Mouse (Mus musculus): ENCODE results near the gene Kntc1. TPM values are rescaled to one million over a fixed set of nuclear protein-coding genes. Genes with fewer than 3 reads are reported as not detected.
"Not testable (repeated sequence)": the region's sequence is repeated elsewhere in the genome, so short reads cannot be mapped to it uniquely, and the experiment has no call there.

The Kntc1 gene
- polyA plus RNA-seq, 1 experiment from 2014 or later, result 24.1 TPM

DNA sequence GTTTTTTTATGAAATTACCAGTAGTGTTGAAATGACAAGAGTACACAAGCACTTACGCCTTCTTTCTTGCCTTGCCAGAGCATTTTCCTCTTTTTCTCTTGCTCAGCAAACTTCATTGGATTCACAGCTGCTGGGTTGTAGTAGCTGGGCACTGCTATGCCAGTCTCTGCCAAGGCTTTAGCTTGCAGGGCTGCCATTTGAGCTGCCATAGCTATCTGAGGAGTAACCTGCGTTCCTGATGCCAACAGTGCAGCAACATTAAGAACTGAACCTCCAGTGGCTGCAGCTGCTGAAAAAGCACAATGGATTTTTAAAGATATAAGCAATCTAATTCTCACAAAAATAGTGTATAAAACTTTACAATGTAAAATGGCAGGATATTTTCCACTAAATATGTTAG is 18.5 kb upstream of the Kntc1 start:
- DNase-seq (ENCODE audit: low spot score), result no peak

DNA sequence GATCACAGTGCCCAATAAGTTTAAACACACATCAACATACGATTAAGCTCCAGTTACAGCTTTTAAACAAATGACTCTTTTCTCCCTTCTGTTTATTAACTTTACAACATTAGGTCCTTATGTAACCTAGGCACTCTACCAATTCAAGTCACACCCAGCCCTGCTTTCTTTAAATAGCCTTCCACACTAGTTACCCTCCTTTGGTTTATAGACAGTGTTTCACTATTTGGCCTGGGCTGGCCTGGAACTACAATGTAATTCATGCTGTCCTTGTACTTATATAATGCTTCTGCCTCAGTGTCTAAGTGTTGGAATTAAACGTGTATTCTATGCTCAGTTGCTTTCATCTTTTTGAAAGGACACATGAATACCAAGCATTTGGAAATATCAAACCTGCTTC is 5.2 kb upstream of the Kntc1 start:
- Histone ChIP-seq H3K9ac (ENCODE audit: low read depth, low read length) (no peak overlapping the region), H3K4me3 (ENCODE audit: low read depth, low read length) (no peak overlapping the region), H3K4me1 (ENCODE audit: control insufficient read depth, insufficient read depth, low read length) (peaks cover 16% of the 10 kb centered on the region), H3K27me3 (replicated peaks; ENCODE audit: control insufficient read depth, insufficient read depth, low read length) (no peaks in the 10 kb centered on the region), H3K9me3 (ENCODE audit: control insufficient read depth, low read length) (no peaks in the 10 kb centered on the region), H3K4me2 (ENCODE audit: low read depth, low read length) (no peak overlapping the region), H3K27ac (replicated peaks; ENCODE audit: low read depth, low read length) (no peak overlapping the region), H3K36me3 (ENCODE audit: control insufficient read depth, insufficient read depth, low read length) (peaks cover 59% of the 10 kb centered on the region)
- 84% methylated on average over 2 of the region's 2 CpGs for WGBS
- no peak for ATAC-seq (ENCODE audit: low read depth)
- DNase-seq (ENCODE audit: low spot score), result no peak

More for the DNA sequence above, 18.5 kb upstream of the Kntc1 start:
- H3K27me3 ChIP-seq (replicated peaks; ENCODE audit: control insufficient read depth, insufficient read depth, low read length), result no peaks in the 10 kb centered on the region
- H3K4me1 ChIP-seq (ENCODE audit: control insufficient read depth, insufficient read depth, low read length), result no peaks in the 10 kb centered on the region
- peaks cover 87% of the 10 kb centered on the region for H3K36me3 ChIP-seq (ENCODE audit: control insufficient read depth, insufficient read depth, low read length)
- H3K4me2 ChIP-seq (ENCODE audit: low read depth, low read length), result no peak overlapping the region
- ATAC-seq (ENCODE audit: low read depth), result no peak
- no peak overlapping the region for H3K4me3 ChIP-seq (ENCODE audit: low read depth, low read length)
- 92% methylated on average over 2 of the region's 2 CpGs for WGBS
- H3K9ac ChIP-seq (ENCODE audit: low read depth, low read length), result no peak overlapping the region
- no peak overlapping the region for H3K27ac ChIP-seq (replicated peaks; ENCODE audit: low read depth, low read length)
- H3K9me3 ChIP-seq (ENCODE audit: control insufficient read depth, low read length), result no peaks in the 10 kb centered on the region

DNA sequence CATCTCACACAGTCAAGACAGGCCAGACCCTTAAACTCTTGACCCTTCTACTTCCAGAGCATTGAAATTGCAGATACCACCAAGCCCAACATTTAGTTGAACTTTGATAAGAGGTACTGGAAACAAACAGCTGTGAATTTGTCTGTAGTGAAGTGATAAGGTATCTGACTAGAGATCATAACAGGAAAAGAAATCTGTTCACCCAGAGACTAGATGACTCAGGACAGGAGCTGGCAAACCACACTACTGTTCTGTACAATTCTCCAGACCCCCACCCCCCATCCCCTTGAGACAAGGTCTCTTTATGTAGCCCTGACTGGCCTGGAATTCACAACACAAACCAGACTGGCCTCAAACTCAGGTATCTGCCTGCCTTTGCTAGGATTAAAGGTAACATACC is 3.3 kb upstream of the Kntc1 start:
- DNase-seq (ENCODE audit: low spot score) (peak; percentile 9), ATAC-seq (ENCODE audit: low read depth) (no peak)
- Histone ChIP-seq H3K4me1 (ENCODE audit: control insufficient read depth, insufficient read depth, low read length) (peaks cover 16% of the 10 kb centered on the region), H3K9ac (ENCODE audit: low read depth, low read length) (peak overlapping the region; percentile 80; the same call in 1 of the 2 replicates), H3K27me3 (replicated peaks; ENCODE audit: control insufficient read depth, insufficient read depth, low read length) (no peaks in the 10 kb centered on the region), H3K36me3 (ENCODE audit: control insufficient read depth, insufficient read depth, low read length) (peaks cover 41% of the 10 kb centered on the region), H3K4me2 (ENCODE audit: low read depth, low read length) (peak overlapping the region; percentile 89), H3K4me3 (ENCODE audit: low read depth, low read length) (peak overlapping the region; percentile 73), H3K27ac (replicated peaks; ENCODE audit: low read depth, low read length) (no peak overlapping the region), H3K9me3 (ENCODE audit: control insufficient read depth, low read length) (no peaks in the 10 kb centered on the region)

DNA sequence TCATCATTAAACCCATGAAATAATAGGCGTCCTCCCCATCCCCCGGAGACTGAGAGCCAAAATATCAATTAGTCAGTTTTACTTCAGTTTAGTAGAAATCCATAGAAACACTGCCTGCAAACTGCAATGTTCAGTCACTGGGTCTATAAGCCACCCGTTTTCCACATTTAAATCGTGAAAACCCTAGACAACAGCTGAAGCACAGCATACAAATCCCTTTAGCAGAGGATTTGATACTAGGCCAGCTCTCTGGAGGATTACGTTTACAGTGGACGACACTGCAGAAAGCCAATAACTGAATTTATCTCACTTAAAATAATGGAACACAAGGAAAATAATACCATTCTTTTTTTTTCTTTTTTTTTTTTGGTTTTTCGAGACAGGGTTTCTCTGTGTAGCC is 1.9 kb upstream of the Kntc1 start:
- peak overlapping the region; percentile 89 for H3K4me2 ChIP-seq (ENCODE audit: low read depth, low read length)
- H3K4me1 ChIP-seq (ENCODE audit: control insufficient read depth, insufficient read depth, low read length), result peaks cover 16% of the 10 kb centered on the region
- DNase-seq (ENCODE audit: low spot score) (peak; percentile 66), ATAC-seq (ENCODE audit: low read depth) (no peak)
- peak overlapping the region; percentile 73 for H3K4me3 ChIP-seq (ENCODE audit: low read depth, low read length)
- no peak overlapping the region for H3K27ac ChIP-seq (replicated peaks; ENCODE audit: low read depth, low read length)
- peak overlapping the region; percentile 80 for H3K9ac ChIP-seq (ENCODE audit: low read depth, low read length)
- no peaks in the 10 kb centered on the region for H3K27me3 ChIP-seq (replicated peaks; ENCODE audit: control insufficient read depth, insufficient read depth, low read length)
- H3K9me3 ChIP-seq (ENCODE audit: control insufficient read depth, low read length), result no peaks in the 10 kb centered on the region
- 23% methylated on average over 7 of the region's 7 CpGs for WGBS
- H3K36me3 ChIP-seq (ENCODE audit: control insufficient read depth, insufficient read depth, low read length), result peaks cover 32% of the 10 kb centered on the region

DNA sequence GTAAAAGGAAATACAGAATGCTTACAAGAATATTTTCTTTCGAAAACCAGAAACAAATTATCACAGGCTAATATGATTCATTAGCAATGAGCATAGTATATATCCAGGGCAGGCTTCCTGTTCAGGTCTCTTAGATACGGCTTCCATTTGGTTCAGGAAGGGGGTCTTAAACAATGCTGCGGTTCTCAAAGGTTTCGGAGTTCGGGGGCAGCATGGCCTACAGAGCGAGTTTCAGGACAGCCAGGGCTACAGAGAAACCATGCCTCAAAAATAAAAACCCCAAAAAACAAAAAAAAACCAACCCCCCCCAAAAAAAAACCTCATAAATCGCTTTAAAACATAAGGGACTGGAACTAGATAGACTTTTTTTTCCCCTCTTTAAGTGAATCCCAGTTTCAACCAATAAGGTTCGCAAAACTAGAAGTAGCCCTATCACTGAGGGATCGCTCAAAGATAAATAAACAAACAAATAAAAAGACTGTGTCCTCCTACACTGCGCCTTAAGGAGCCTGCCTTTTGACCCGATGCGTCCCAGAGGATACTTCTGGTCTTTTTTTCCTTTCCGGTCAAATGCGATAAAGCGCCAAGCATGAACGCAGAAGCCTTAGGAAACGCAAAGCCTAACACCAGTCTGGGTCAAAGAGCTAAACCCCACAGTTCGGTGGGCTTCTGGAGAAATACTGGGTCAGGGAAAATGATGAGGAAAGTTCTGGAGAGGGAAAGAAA is 1.0 kb upstream of the Kntc1 start:
- under 1% methylated on average over 18 of the region's 18 CpGs for WGBS
- peak overlapping the region; percentile 73 for H3K4me3 ChIP-seq (ENCODE audit: low read depth, low read length)
- DNase-seq (ENCODE audit: low spot score), result peak; percentile 7
- H3K27ac ChIP-seq (replicated peaks; ENCODE audit: low read depth, low read length), result peak overlapping the region; percentile 98
- peak overlapping the region; percentile 89 for H3K4me2 ChIP-seq (ENCODE audit: low read depth, low read length)
- peaks cover 16% of the 10 kb centered on the region for H3K4me1 ChIP-seq (ENCODE audit: control insufficient read depth, insufficient read depth, low read length)
- peak overlapping the region; percentile 80 for H3K9ac ChIP-seq (ENCODE audit: low read depth, low read length)
- H3K36me3 ChIP-seq (ENCODE audit: control insufficient read depth, insufficient read depth, low read length), result peaks cover 24% of the 10 kb centered on the region
- H3K9me3 ChIP-seq (ENCODE audit: control insufficient read depth, low read length), result no peaks in the 10 kb centered on the region
- peak; percentile 3; the same call in 1 of the 2 replicates for ATAC-seq (ENCODE audit: low read depth)
- no peaks in the 10 kb centered on the region for H3K27me3 ChIP-seq (replicated peaks; ENCODE audit: control insufficient read depth, insufficient read depth, low read length)

DNA sequence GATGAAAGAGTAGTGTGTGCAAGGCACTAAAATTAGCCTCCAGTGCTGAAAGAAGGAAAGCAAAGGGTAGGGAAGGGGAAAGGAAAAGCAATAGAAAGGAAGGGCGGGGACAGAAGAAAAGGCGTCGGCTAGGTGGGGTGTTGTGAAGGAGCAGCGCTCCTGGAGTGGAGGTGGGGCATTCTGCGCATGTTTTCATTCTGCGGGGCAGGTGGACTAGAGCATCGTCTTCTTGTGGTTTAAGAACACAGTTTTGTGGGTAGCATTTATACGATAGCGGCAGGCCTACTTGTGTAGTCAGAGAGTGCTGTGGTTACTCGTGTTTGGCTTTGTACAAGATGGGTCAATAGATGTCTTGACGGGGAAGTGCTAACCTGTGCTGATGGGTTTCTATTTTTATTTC is 16.0 kb downstream of the Kntc1 start:
- H3K36me3 ChIP-seq (ENCODE audit: control insufficient read depth, insufficient read depth, low read length), result peaks cover 66% of the 10 kb centered on the region
- no peak overlapping the region for H3K4me2 ChIP-seq (ENCODE audit: low read depth, low read length)
- ATAC-seq (ENCODE audit: low read depth) (no peak), DNase-seq (ENCODE audit: low spot score) (no peak)
- no peak overlapping the region for H3K4me3 ChIP-seq (ENCODE audit: low read depth, low read length)
- H3K4me1 ChIP-seq (ENCODE audit: control insufficient read depth, insufficient read depth, low read length), result no peaks in the 10 kb centered on the region
- H3K9ac ChIP-seq (ENCODE audit: low read depth, low read length), result no peak overlapping the region
- no peak overlapping the region for H3K27ac ChIP-seq (replicated peaks; ENCODE audit: low read depth, low read length)
- 94% methylated on average over 11 of the region's 11 CpGs for WGBS
- H3K9me3 ChIP-seq (ENCODE audit: control insufficient read depth, low read length), result no peaks in the 10 kb centered on the region
- no peaks in the 10 kb centered on the region for H3K27me3 ChIP-seq (replicated peaks; ENCODE audit: control insufficient read depth, insufficient read depth, low read length)

DNA sequence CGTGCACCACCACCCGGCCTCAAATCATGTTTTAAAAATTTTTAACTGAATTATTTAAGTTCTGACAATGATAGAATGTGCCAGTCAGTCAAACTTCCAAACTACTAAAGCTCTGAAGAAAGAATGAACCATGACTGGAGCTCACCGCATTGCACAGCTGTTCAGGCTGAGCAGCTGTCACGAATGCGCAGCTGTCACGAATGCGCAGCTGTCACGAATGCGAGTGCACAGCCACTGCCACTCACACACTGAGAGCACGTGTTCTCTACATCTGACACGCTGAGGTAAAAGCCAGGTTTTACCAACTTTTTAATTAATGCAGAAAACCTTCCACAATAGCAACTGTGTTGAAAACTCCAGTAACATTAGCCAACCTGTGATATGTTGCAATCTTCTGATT is 16.9 kb downstream of the Kntc1 start:
- not testable (repeated sequence) for H3K4me1 ChIP-seq (ENCODE audit: control insufficient read depth, insufficient read depth, low read length); H3K4me2 ChIP-seq (ENCODE audit: low read depth, low read length); H3K9me3 ChIP-seq (ENCODE audit: control insufficient read depth, low read length); H3K9ac ChIP-seq (ENCODE audit: low read depth, low read length); H3K27ac ChIP-seq (replicated peaks; ENCODE audit: low read depth, low read length); H3K27me3 ChIP-seq (replicated peaks; ENCODE audit: control insufficient read depth, insufficient read depth, low read length); H3K4me3 ChIP-seq (ENCODE audit: low read depth, low read length)
- WGBS, result 89% methylated on average over 11 of the region's 11 CpGs
- DNase-seq (ENCODE audit: low spot score) (peak; percentile 23), ATAC-seq (ENCODE audit: low read depth) (peak; percentile 53; the same call in 1 of the 2 replicates)
- H3K36me3 ChIP-seq (ENCODE audit: control insufficient read depth, insufficient read depth, low read length), result peaks cover 69% of the 10 kb centered on the region

DNA sequence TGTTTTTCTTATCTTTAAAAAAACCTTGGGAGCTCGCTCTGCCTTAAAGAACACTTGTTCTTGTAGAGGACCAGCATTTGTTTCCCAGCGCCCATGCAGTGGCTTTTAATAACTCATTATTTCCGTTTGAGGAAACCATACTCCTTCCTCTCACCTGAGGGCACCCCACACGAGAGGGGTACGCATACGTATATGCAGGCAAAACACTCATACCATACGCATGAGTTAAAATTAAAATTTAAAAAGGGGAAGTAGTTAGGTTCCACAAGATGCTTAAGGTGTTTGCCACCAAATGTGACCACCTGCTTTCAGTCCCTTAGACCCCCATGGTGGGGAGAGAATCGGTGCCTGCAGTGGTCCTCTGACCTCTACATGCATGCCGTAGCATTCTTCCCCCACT is 23.9 kb downstream of the Kntc1 start:
- no peak overlapping the region for H3K4me3 ChIP-seq (ENCODE audit: low read depth, low read length)
- no peaks in the 10 kb centered on the region for H3K4me1 ChIP-seq (ENCODE audit: control insufficient read depth, insufficient read depth, low read length)
- 94% methylated on average over 9 of the region's 9 CpGs for WGBS
- no peak overlapping the region for H3K9ac ChIP-seq (ENCODE audit: low read depth, low read length)
- no peak for DNase-seq (ENCODE audit: low spot score)
- H3K4me2 ChIP-seq (ENCODE audit: low read depth, low read length), result no peak overlapping the region
- H3K27me3 ChIP-seq (replicated peaks; ENCODE audit: control insufficient read depth, insufficient read depth, low read length), result no peaks in the 10 kb centered on the region
- no peak overlapping the region for H3K27ac ChIP-seq (replicated peaks; ENCODE audit: low read depth, low read length)
- no peak for ATAC-seq (ENCODE audit: low read depth)
- peaks cover 62% of the 10 kb centered on the region for H3K36me3 ChIP-seq (ENCODE audit: control insufficient read depth, insufficient read depth, low read length)
- no peaks in the 10 kb centered on the region for H3K9me3 ChIP-seq (ENCODE audit: control insufficient read depth, low read length)

DNA sequence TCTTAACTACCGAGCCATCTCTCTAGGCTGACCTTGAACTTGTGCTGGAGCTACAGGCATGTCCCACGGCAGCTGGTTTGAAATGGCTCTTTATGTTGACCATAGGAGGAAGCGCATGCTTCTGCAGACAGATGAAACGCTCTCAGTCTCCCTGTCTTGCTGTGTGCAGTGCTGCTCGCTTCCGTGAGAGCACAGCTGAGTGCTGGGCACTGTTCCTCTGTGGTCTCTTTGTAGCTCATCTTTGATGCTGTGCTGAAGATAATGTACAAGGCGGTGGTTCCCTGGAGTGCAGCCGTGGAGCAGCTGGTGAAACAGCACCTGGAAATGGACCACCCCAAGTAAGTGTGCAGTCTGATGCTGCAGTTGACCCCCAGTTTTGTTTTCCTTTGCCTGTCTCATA is 31.2 kb downstream of the Kntc1 start:
- WGBS, result 92% methylated on average over 8 of the region's 8 CpGs
- H3K4me1 ChIP-seq (ENCODE audit: control insufficient read depth, insufficient read depth, low read length), result no peaks in the 10 kb centered on the region
- H3K9ac ChIP-seq (ENCODE audit: low read depth, low read length), result no peak overlapping the region
- no peaks in the 10 kb centered on the region for H3K9me3 ChIP-seq (ENCODE audit: control insufficient read depth, low read length)
- H3K4me2 ChIP-seq (ENCODE audit: low read depth, low read length), result no peak overlapping the region
- peaks cover 77% of the 10 kb centered on the region for H3K36me3 ChIP-seq (ENCODE audit: control insufficient read depth, insufficient read depth, low read length)
- H3K27ac ChIP-seq (replicated peaks; ENCODE audit: low read depth, low read length), result no peak overlapping the region
- no peak overlapping the region for H3K4me3 ChIP-seq (ENCODE audit: low read depth, low read length)
- ATAC-seq (ENCODE audit: low read depth) (no peak), DNase-seq (ENCODE audit: low spot score) (no peak)
- no peaks in the 10 kb centered on the region for H3K27me3 ChIP-seq (replicated peaks; ENCODE audit: control insufficient read depth, insufficient read depth, low read length)

Data from embryonic facial prominence, embryonic 14.5 days (tissue).